Mouse (Mus musculus): ENCODE measurements around the gene Chd5.

DNA sequence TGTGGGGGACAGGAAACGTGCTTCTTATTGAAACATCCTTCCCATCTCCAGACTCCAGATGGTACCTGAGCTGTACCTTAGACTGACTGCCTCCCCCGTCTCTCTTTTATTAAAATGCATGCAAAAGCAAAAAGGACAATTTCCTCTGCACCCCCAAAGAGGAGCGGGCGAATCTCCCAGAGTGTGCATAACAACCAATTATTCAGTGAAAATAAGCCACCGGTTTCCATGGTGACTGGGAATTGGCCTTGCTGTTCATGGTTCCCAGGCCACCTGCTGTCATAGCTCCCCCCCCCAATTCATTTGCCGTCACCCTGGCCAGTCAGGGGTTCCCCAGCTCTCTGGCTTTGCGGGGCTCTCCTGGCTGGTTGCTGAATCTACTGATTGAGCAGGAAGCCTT is 26.8 kb downstream of the Chd5 start:
- TF ChIP-seq USF1 (IDR thresholded peaks at IDR 0.05; ENCODE audit: low read depth) = no peak
- no peak for TF ChIP-seq CTCF (IDR thresholded peaks at IDR 0.05; ENCODE audit: control insufficient read depth, insufficient read depth, insufficient read length)
- TF ChIP-seq MAX (IDR thresholded peaks at IDR 0.05) = no peak
- no peak for TF ChIP-seq MYOG (IDR thresholded peaks at IDR 0.05; ENCODE audit: control insufficient read depth, extremely low read depth, insufficient read length)
- TF ChIP-seq MYOD1 (IDR thresholded peaks at IDR 0.05; ENCODE audit: control insufficient read depth, insufficient read length, low read depth) = no peak

Data from C2C12 (cell line).